In the genomic region with DNA sequence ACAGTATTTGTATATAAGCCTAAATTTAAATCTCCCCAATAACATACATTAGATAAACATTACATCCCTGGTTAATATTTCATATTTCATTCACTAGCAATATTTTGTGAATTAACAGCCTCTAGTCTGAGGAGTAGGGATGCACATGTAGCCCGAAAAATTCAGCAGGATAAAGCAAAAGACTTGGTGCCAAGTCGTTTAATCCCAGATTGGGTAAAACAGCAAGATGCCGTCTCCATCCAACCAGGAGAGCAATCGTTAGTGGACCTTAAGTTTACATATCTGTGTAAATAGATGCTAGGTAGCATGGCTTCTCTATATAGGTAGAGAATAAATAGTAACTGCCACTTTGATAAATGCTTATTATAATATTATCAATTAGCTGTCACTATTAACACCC, we compare ENCODE assay signal across 31 mouse cellular contexts. TPM values are rescaled to one million over a fixed set of nuclear protein-coding genes. Genes with fewer than 3 reads are reported as not detected.
"Had no signal": no experiment of that assay in that cellular context is flagged by ENCODE, and none has a peak within 500 bp of the region (broad histone marks: within the 10 kb centered on the region; RNA-seq: fewer than 3 reads in every experiment).

No protein-coding gene starts in this region.

- H3K4me1 ChIP-seq: heart, embryonic 13.5 days; heart, embryonic 15.5 days; hindbrain, embryonic 12.5 days; kidney, embryonic 15.5 days; limb, embryonic 13.5 days; limb, embryonic 15.5 days; liver, embryonic 12.5 days had no signal

- H3K9ac ChIP-seq: heart, embryonic 13.5 days; heart, embryonic 15.5 days; hindbrain, embryonic 12.5 days; hindbrain, embryonic 14.5 days; kidney, embryonic 15.5 days; limb, embryonic 13.5 days; limb, embryonic 15.5 days; liver, embryonic 12.5 days; liver, embryonic 14.5 days had no signal

- DNase-seq: gastrocnemius, postnatal 14 days; gastrocnemius, postnatal 36 days; heart, adult 11 months; heart, adult 2 months; heart, postnatal 14 days; heart, postnatal 36 days; kidney, adult 11 months; kidney, adult 2 months; kidney, adult 9 months; kidney, postnatal 14 days; kidney, postnatal 36 days; layer of hippocampus, postnatal 36 days; left cerebral cortex, postnatal 4 days had no signal

- H3K36me3 ChIP-seq: heart, embryonic 13.5 days; heart, embryonic 15.5 days; hindbrain, embryonic 12.5 days; kidney, embryonic 15.5 days; limb, embryonic 13.5 days; limb, embryonic 15.5 days; liver, embryonic 12.5 days had no signal

- ATAC-seq: hindbrain, embryonic 16.5 days; intestine, embryonic 16.5 days; liver, embryonic 12.5 days had no signal

- H3K27me3 ChIP-seq: heart, embryonic 13.5 days; heart, embryonic 15.5 days; hindbrain, embryonic 12.5 days; kidney, embryonic 15.5 days; limb, embryonic 13.5 days; limb, embryonic 15.5 days; liver, embryonic 12.5 days had no signal

- H3K9me3 ChIP-seq: heart, embryonic 13.5 days; heart, embryonic 15.5 days; hindbrain, embryonic 12.5 days; kidney, embryonic 15.5 days; limb, embryonic 13.5 days; limb, embryonic 15.5 days; liver, embryonic 12.5 days had no signal

- H3K4me2 ChIP-seq: heart, embryonic 11.5 days; heart, embryonic 13.5 days; heart, embryonic 15.5 days; hindbrain, embryonic 12.5 days; hindbrain, embryonic 14.5 days; kidney, embryonic 15.5 days; limb, embryonic 13.5 days; limb, embryonic 15.5 days; liver, embryonic 12.5 days had no signal

- H3K27ac ChIP-seq: heart, adult 2 months; heart, embryonic 13.5 days; heart, embryonic 15.5 days; hindbrain, embryonic 12.5 days; hindbrain, embryonic 14.5 days; kidney, embryonic 15.5 days; kidney, postnatal 0 days; limb, embryonic 13.5 days; limb, embryonic 15.5 days; liver, embryonic 12.5 days; liver, embryonic 14.5 days had no signal

- H3K4me3 ChIP-seq: heart, adult 2 months; heart, embryonic 13.5 days; heart, embryonic 15.5 days; hindbrain, embryonic 12.5 days; kidney, embryonic 15.5 days; limb, embryonic 13.5 days; limb, embryonic 15.5 days; liver, embryonic 12.5 days had no signal

RNA-seq across cellular contexts. Expression of a gene that starts 52.0 kb away (rescaled TPM):
- total RNA-seq: gastrocnemius, adult 8-10 months; heart, adult 2 months; heart, postnatal 36 days; hematopoietic stem cell, adult 5-6 weeks; liver, adult 2 months had no signal
- polyA plus RNA-seq: gonadal fat pad, adult 2 months; heart, adult 2 months; liver, adult 2 months; liver, embryonic 16.5 days had no signal
